Mouse (Mus musculus) kidney, adult 18-20 months (tissue): ENCODE measurements at regions not wholly inside any gene's neighbourhood (a gene's known extent, or its start where the extent isn't known, plus 50 kb on each side); places are given as distances from the start of the nearest gene placed in this dataset.
A peak's percentile ranks its signal among the peaks of the same experiment; 100 is the strongest.

ENCODE experiments used
- DNase-seq: peaks from one replicate; pipeline ENCODE4 v3.0.0; 2021

DNA sequence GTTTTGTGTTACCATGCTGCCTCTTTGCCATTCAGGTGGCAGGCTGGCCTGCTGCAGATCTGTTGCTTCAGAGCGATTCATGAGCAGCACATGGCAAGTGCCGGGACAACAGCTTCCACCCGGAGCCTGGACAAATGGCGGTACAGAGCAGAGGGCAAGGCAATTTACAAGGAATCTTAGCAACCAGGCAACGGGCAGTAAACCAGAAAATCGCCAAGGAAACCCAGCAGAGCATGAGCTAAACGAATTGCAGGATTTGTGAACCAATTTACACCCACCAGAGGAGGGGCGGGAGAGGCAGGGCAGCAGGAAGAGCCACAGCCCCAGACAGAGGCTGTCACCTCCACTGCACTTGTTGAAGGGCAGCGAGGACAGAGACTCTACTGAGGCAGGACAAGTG is 60.5 kb upstream of the Loxl4 start:
- DNase-seq: peak; percentile 38

DNA sequence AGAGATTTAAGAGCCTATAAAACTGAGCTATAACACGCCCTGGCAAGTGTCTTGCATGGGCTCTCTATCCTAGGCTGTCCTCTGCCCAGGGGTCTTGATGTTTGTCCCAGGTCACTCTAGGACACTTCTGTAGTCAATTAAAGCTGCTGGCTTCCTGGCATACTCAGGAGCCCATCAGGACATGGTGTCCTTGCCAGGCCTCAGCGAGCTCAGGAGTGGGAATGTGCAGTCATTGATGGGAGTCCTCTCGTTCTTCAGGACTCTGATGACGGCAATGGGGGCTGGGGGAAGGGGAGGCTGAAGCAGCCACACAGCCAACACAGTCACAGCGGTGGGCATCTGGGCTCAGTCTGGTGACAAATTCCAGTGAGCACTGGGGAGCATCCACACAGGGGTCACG is 57.3 kb upstream of the Loxl4 start:
- no peak for DNase-seq

- DNase-seq: peak; percentile 84
Measured at GRCm38 (mm10) chr19:42668385-42669098, 55.9 kb upstream of the Loxl4 start.

DNA sequence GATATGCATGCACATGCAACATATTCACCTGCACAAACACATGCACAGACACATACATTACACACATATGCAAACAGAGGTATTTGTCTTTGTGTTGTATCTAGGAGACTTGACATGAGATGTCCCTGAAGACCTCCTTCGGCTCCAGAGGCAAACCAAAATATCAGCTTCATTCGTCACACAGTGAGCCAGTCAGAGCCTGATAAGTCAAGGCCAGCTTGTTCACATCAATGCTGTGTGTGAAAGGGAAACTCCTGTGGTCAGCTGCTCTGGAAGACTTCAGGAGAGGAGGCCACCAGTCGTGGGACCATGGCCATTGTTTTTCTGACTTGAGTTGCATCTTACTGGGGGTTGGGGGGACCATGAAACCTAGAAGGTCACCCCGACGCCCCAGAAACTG is 54.3 kb upstream of the Loxl4 start:
- no peak for DNase-seq
